In the genomic region with DNA sequence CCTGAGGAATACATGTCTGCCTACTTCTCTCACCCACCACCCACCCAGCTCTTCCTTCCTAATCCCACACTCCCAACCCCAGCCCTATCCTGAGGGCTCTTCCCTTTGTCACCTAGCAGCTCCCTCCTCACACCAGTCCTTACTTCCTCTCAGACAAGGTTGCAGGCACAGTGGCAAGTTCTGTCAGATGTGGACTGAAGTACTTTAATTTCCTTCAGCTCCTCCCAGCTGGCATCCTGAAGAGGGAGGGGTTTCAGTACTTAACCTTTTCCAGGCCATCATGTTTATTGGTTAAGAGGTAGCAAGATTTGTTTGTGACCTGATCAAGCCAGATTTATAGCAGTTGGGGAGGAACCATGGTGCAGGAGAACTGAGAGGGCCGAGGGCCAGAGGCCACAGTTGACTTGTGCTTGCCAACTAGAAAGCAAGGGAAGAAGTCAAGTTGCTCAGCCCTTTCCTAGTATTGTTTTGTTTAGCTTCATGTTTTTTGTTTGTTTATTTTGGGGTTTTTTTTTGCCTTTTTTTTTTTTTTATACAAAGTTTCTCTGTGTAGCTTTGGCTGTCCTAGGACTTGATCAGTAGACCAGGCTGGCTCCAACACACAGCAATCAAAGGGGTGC, we compare ENCODE assay signal across 9 mouse cellular contexts. TPM values are rescaled to one million over a fixed set of nuclear protein-coding genes. Genes with fewer than 3 reads are reported as not detected.
DNase-seq lines count a peak whose midpoint lies in the region; ATAC-seq and TF ChIP-seq lines count a peak whose summit lies in the region.
"Not testable (repeated sequence)": the region's sequence is repeated elsewhere in the genome, so short reads cannot be mapped to it uniquely, and the experiment has no call there.
"Had no signal": no experiment of that assay in that cellular context is flagged by ENCODE, and none has a peak within 500 bp of the region (broad histone marks: within the 10 kb centered on the region; RNA-seq: fewer than 3 reads in every experiment).

Ly6c1 (minus strand) TSS at position 189 of the 620 bp plus-strand sequence.

- DNase-seq in adrenal gland, postnatal 25 days; frontal cortex, adult 2 months (ENCODE audit: extremely low spot score in 1 of 2, low spot score in 1 of 2); hindbrain, postnatal 0 days (ENCODE audit: low spot score); left cerebral cortex, adult 8-10 months (ENCODE audit: low spot score in 2 of 2); thymus, postnatal 0 days (ENCODE audit: low spot score): not testable (repeated sequence)
- DNase-seq in heart, adult 2 months: peak in 1 of 2 experiments; percentile 40
- DNase-seq in kidney, postnatal 25 days: peak; percentile 23 to 64

- H3K36me3 ChIP-seq in heart, adult 2 months (ENCODE audit: control insufficient read depth, insufficient read depth, low read length); hindbrain, postnatal 0 days (ENCODE audit: insufficient read depth, low read length): not testable (repeated sequence)

- not testable (repeated sequence) for TF ChIP-seq POLR2A in heart, adult 2 months (IDR thresholded peaks at IDR 0.05; ENCODE audit: insufficient read depth, low read depth, low read length)

- not testable (repeated sequence) for H3K27me3 ChIP-seq in heart, adult 2 months (ENCODE audit: control insufficient read depth, insufficient read depth, low read length); hindbrain, postnatal 0 days (ENCODE audit: insufficient read depth, low read length)

- H3K27ac ChIP-seq in heart, adult 2 months: peak within 1 kb of the TSS; percentile 91
- H3K27ac ChIP-seq in hindbrain, postnatal 0 days: not testable (repeated sequence)

- not testable (repeated sequence) for H3K4me1 ChIP-seq in heart, adult 2 months (ENCODE audit: control insufficient read depth, insufficient read depth, low read length); hindbrain, postnatal 0 days (ENCODE audit: insufficient read depth, low read length)

- not testable (repeated sequence) for TF ChIP-seq EP300 in heart, adult 2 months (IDR thresholded peaks at IDR 0.05; ENCODE audit: insufficient read depth, low read depth, low read length)

- not testable (repeated sequence) for H3K79me2 ChIP-seq in heart, adult 2 months (replicated peaks; ENCODE audit: control insufficient read depth, insufficient read depth, low read length)

- not testable (repeated sequence) for H3K9me3 ChIP-seq in hindbrain, postnatal 0 days (ENCODE audit: low read length)

- not testable (repeated sequence) for ATAC-seq in hindbrain, postnatal 0 days
- ATAC-seq in monocyte, adult 5-6 weeks (replicated peaks; ENCODE audit: insufficient number of reproducible peaks, low FRiP score, low TSS enrichment, poor library complexity, severe bottlenecking): peak; percentile 25; the same call in 1 of the 2 replicates

- TF ChIP-seq CTCF in heart, adult 2 months (IDR thresholded peaks at IDR 0.05); hindbrain, postnatal 0 days (IDR thresholded peaks at IDR 0.05; ENCODE audit: low read depth): not testable (repeated sequence)

- peak within 1 kb of the TSS; percentile 46 for H3K4me3 ChIP-seq in heart, adult 2 months
- H3K4me3 ChIP-seq in hindbrain, postnatal 0 days (ENCODE audit: low read length): not testable (repeated sequence)

- intact Hi-C loops in heart, adult 2 months (cut with DNase I): not testable (repeated sequence)

- H3K9ac ChIP-seq in heart, adult 2 months (ENCODE audit: low read depth, low read length): peak within 1 kb of the TSS; percentile 75
- H3K9ac ChIP-seq in hindbrain, postnatal 0 days (replicated peaks; ENCODE audit: low read length): not testable (repeated sequence)

- WGBS in heart, adult 2 months: 33% methylated on average over 1 of the region's 1 CpGs
- 73% methylated on average over 1 of the region's 1 CpGs for WGBS in hindbrain, postnatal 0 days

- H3K4me2 ChIP-seq in hindbrain, postnatal 0 days (ENCODE audit: low read depth, low read length): not testable (repeated sequence)

RNA-seq across cellular contexts. Expression of gene Ly6c1, which starts in this region (rescaled TPM):
- total RNA-seq in adrenal gland, postnatal 25 days (2021): 70.1 and 72.8 TPM in 2 replicates
- polyA plus RNA-seq in frontal cortex, adult 2 months (2012; rRNA removed): 174 and 251 TPM in 2 replicates
- 100 to 1,000 TPM; 229 to 273 TPM for total RNA-seq in heart, adult 2 months (2021)
- polyA plus RNA-seq in heart, adult 2 months (2012; rRNA removed): 596 and 653 TPM in 2 replicates
- total RNA-seq in hindbrain, postnatal 0 days (2014; rRNA removed): 29.6 and 30.8 TPM in 2 replicates
- polyA plus RNA-seq in hindbrain, postnatal 0 days (2015; fragmentation: Nextera tagmentation; extraction: Ambion mirVana): 34.0 and 35.3 TPM in 2 replicates
- 10 to 100 TPM; 58.5 to 66.5 (median 64.9) TPM for total RNA-seq in left cerebral cortex, adult 8-10 months (2022)
- not detected in 3 replicates for total RNA-seq in monocyte, adult 5-6 weeks (2017)
- 41.5 and 44.8 TPM in 2 replicates for polyA plus RNA-seq in thymus, postnatal 0 days (2015; fragmentation: Nextera tagmentation; extraction: Ambion mirVana)
- total RNA-seq: megakaryocyte-erythroid progenitor cell, adult 5-6 weeks had no signal

Comparison
In these comparisons a context has a peak if more than half of its experiments do, and no peak if none do; other contexts are left out.
1. RNA of gene Ly6c1 (total RNA-seq): 229 to 273 TPM in heart, adult 2 months, 70.1 to 72.8 TPM in adrenal gland, postnatal 25 days, 58.5 to 66.5 TPM in left cerebral cortex, adult 8-10 months and 29.6 to 30.8 TPM in hindbrain, postnatal 0 days; not detected in monocyte, adult 5-6 weeks; every median in the first group is over 10 times any median in the second.
2. Peak in ATAC-seq in monocyte, adult 5-6 weeks; RNA of the gene not detected or under 1 TPM.